Mouse (Mus musculus) stomach, embryonic 15.5 days (tissue): Measurements from ENCODE around the gene Tsg101. TPM values are rescaled to one million over a fixed set of nuclear protein-coding genes. Genes with fewer than 3 reads are reported as not detected.

Source experiments
- ATAC-seq: fragments of 200-750 bp; cut with Nextera tagmentation; 2 replicates; pipeline ENCODE4 v1.8.0; 2017; ENCODE audit warnings: low read depth, moderate number of reproducible peaks, moderate TSS enrichment; ENCODE audit not compliant: insufficient read depth, low FRiP score
- H3K27ac ChIP-seq: fragments of 300-500 bp; sonication (generic); 2 replicates; pipeline ENCODE4 v1.5.1; 2015; ENCODE audit warnings: mild to moderate bottlenecking, inconsistent platforms
- H3K27me3 ChIP-seq: fragments of 300-500 bp; sonication (generic); replicated peaks from 2 replicates; pipeline ENCODE4 v1.6.1; 2015; ENCODE audit warnings: inconsistent platforms
- H3K36me3 ChIP-seq: fragments of 300-500 bp; sonication (generic); 2 replicates; pipeline ENCODE4 v1.6.1; 2015; ENCODE audit warnings: inconsistent platforms
- H3K4me1 ChIP-seq: fragments of 300-500 bp; sonication (generic); 2 replicates; pipeline ENCODE4 v1.6.1; 2015; ENCODE audit warnings: inconsistent platforms
- H3K4me2 ChIP-seq: fragments of 300-500 bp; sonication (generic); 2 replicates; pipeline ENCODE4 v1.6.1; 2015; ENCODE audit warnings: mild to moderate bottlenecking, inconsistent platforms
- H3K4me3 ChIP-seq: fragments of 300-500 bp; sonication (generic); replicated peaks from 2 replicates; pipeline ENCODE4 v1.5.1; 2015; ENCODE audit warnings: inconsistent platforms
- H3K9ac ChIP-seq: fragments of 300-500 bp; sonication (generic); 2 replicates; pipeline ENCODE4 v1.6.1; 2015; ENCODE audit warnings: inconsistent platforms
- H3K9me3 ChIP-seq: fragments of 300-500 bp; sonication (generic); 2 replicates; pipeline ENCODE4 v1.6.1; 2016; ENCODE audit warnings: inconsistent platforms
- WGBS: fragments of 180-500 bp; shearing (Covaris S2); methylation state at CpG from one replicate; pipeline ENCODE4 v1.1.7; 2015; 5-methylcytosine and 5-hydroxymethylcytosine counted together
- polyA plus RNA-seq: library from polyadenylated mRNA; unstranded; fragments of >200 nt; fragmentation: Nextera tagmentation; extraction: Ambion mirVana; gene quantifications from 2 replicates; pipeline ENCODE4 v1.2.1, GENCODE M21; 2015

Tsg101 gene
- 125 and 137 TPM in 2 replicates for polyA plus RNA-seq

- H3K4me3 ChIP-seq: peak within 1 kb of the TSS; percentile 97
- peak within 1 kb of the TSS; percentile 97 for H3K27ac ChIP-seq
- ATAC-seq: peak; percentile 92
- H3K9me3 ChIP-seq: no peaks in the 10 kb centered on the region
- peak within 1 kb of the TSS; percentile 57 for H3K4me2 ChIP-seq
- H3K27me3 ChIP-seq: no peaks in the 10 kb centered on the region
- peaks cover 11% of the 10 kb centered on the region for H3K4me1 ChIP-seq
- H3K9ac ChIP-seq: peak within 1 kb of the TSS; percentile 93
- H3K36me3 ChIP-seq: no peaks in the 10 kb centered on the region
- under 1% methylated on average over 75 of the region's 75 CpGs for WGBS
Observed at GRCm38 (mm10) chr7:46919551-46920176, at the start of gene Tsg101. Gene Tsg101, minus strand, starts transcription at chr7:46919969.

GRCm38 (mm10) chr7:46964070-46964469 is 44.3 kb upstream of the Tsg101 start:
- ATAC-seq: no peak
- Histone ChIP-seq H3K36me3 (no peaks in the 10 kb centered on the region), H3K27ac (no peak overlapping the region), H3K9me3 (no peaks in the 10 kb centered on the region), H3K4me2 (no peak overlapping the region), H3K9ac (no peak overlapping the region), H3K27me3 (no peaks in the 10 kb centered on the region), H3K4me1 (peaks cover 13% of the 10 kb centered on the region), H3K4me3 (no peak overlapping the region)
- 77% methylated on average over 7 of the region's 7 CpGs for WGBS

GRCm38 (mm10) chr7:46962806-46963618 is 43.2 kb upstream of the Tsg101 start:
- no peaks in the 10 kb centered on the region for H3K9me3 ChIP-seq
- H3K4me1 ChIP-seq: peaks cover 16% of the 10 kb centered on the region
- WGBS: 1% methylated on average over 9 of the region's 9 CpGs
- H3K9ac ChIP-seq: no peak overlapping the region
- H3K4me3 ChIP-seq: no peak overlapping the region
- H3K27ac ChIP-seq: peak overlapping the region; percentile 75
- H3K36me3 ChIP-seq: no peaks in the 10 kb centered on the region
- peak overlapping the region; percentile 35 for H3K4me2 ChIP-seq
- ATAC-seq: peak; percentile 62
- no peaks in the 10 kb centered on the region for H3K27me3 ChIP-seq

GRCm38 (mm10) chr7:46962132-46962531 is 42.4 kb upstream of the Tsg101 start:
- ATAC-seq: no peak
- Histone ChIP-seq H3K27ac (peak overlapping the region; percentile 75; the same call in 1 of the 2 replicates), H3K36me3 (no peaks in the 10 kb centered on the region), H3K4me2 (no peak overlapping the region), H3K4me1 (peaks cover 21% of the 10 kb centered on the region), H3K27me3 (no peaks in the 10 kb centered on the region), H3K9me3 (no peaks in the 10 kb centered on the region), H3K4me3 (no peak overlapping the region), H3K9ac (no peak overlapping the region)

GRCm38 (mm10) chr7:46960991-46961390 is 41.2 kb upstream of the Tsg101 start:
- no peaks in the 10 kb centered on the region for H3K27me3 ChIP-seq
- 46% methylated on average over 3 of the region's 3 CpGs for WGBS
- no peak overlapping the region for H3K27ac ChIP-seq
- no peak overlapping the region for H3K4me2 ChIP-seq
- no peak for ATAC-seq
- H3K9ac ChIP-seq: no peak overlapping the region
- no peaks in the 10 kb centered on the region for H3K9me3 ChIP-seq
- H3K4me1 ChIP-seq: peaks cover 21% of the 10 kb centered on the region
- no peaks in the 10 kb centered on the region for H3K36me3 ChIP-seq
- H3K4me3 ChIP-seq: no peak overlapping the region

- no peak for ATAC-seq
- Histone ChIP-seq H3K27ac (no peak overlapping the region), H3K4me1 (peaks cover 21% of the 10 kb centered on the region), H3K9me3 (no peaks in the 10 kb centered on the region), H3K4me3 (peak overlapping the region; percentile 81), H3K9ac (no peak overlapping the region; the same call in 1 of the 2 replicates), H3K4me2 (peak overlapping the region; percentile 79), H3K36me3 (0 out of 2 replicates have a peak, but pooled peaks cover 4% of the 10 kb centered on the region), H3K27me3 (no peaks in the 10 kb centered on the region)
- WGBS: 17% methylated on average over 9 of the region's 9 CpGs
Observed at GRCm38 (mm10) chr7:46958853-46959252, 39.1 kb upstream of the Tsg101 start.

- Histone ChIP-seq H3K9me3 (no peaks in the 10 kb centered on the region), H3K27me3 (no peaks in the 10 kb centered on the region), H3K4me3 (peak within 1 kb of the TSS; percentile 81), H3K9ac (peak within 1 kb of the TSS; percentile 83), H3K4me1 (peaks cover 15% of the 10 kb centered on the region; the same call in 1 of the 2 replicates), H3K27ac (peak within 1 kb of the TSS; percentile 67), H3K36me3 (0 out of 2 replicates have a peak, but pooled peaks cover 7% of the 10 kb centered on the region), H3K4me2 (peak within 1 kb of the TSS; percentile 79)
- WGBS: under 1% methylated on average over 51 of the region's 51 CpGs
- peak; percentile 94 for ATAC-seq
Observed at GRCm38 (mm10) chr7:46957831-46958691, 38.3 kb upstream of the Tsg101 start, which contains the start of gene Uevld. Gene Uevld, minus strand, starts transcription at chr7:46958527.

- H3K27me3 ChIP-seq: no peaks in the 10 kb centered on the region
- H3K9ac ChIP-seq: no peak overlapping the region
- no peaks in the 10 kb centered on the region for H3K4me1 ChIP-seq
- WGBS: 45% methylated on average over 4 of the region's 4 CpGs
- no peaks in the 10 kb centered on the region for H3K9me3 ChIP-seq
- no peak overlapping the region for H3K4me3 ChIP-seq
- peak; percentile 22; the same call in 1 of the 2 replicates for ATAC-seq
- H3K36me3 ChIP-seq: peaks cover 12% of the 10 kb centered on the region
- no peak overlapping the region for H3K27ac ChIP-seq
- H3K4me2 ChIP-seq: no peak overlapping the region
Observed at GRCm38 (mm10) chr7:46935847-46936246, 16.1 kb upstream of the Tsg101 start.

- 82% methylated on average over 8 of the region's 8 CpGs for WGBS
- peaks cover 11% of the 10 kb centered on the region for H3K36me3 ChIP-seq
Observed at GRCm38 (mm10) chr7:46934788-46935187, 15.0 kb upstream of the Tsg101 start.

GRCm38 (mm10) chr7:46931370-46931769 is 11.6 kb upstream of the Tsg101 start:
- H3K9ac ChIP-seq: no peak overlapping the region
- no peaks in the 10 kb centered on the region for H3K27me3 ChIP-seq
- no peak for ATAC-seq
- H3K27ac ChIP-seq: no peak overlapping the region
- no peaks in the 10 kb centered on the region for H3K4me1 ChIP-seq
- H3K36me3 ChIP-seq: peaks cover 10% of the 10 kb centered on the region
- H3K4me2 ChIP-seq: no peak overlapping the region
- WGBS: 93% methylated on average over 3 of the region's 3 CpGs
- no peak overlapping the region for H3K4me3 ChIP-seq
- no peaks in the 10 kb centered on the region for H3K9me3 ChIP-seq

More at GRCm38 (mm10) chr7:46934788-46935187, 15.0 kb upstream of the Tsg101 start:
- Histone ChIP-seq H3K9me3 (no peaks in the 10 kb centered on the region), H3K4me3 (no peak overlapping the region), H3K27me3 (no peaks in the 10 kb centered on the region), H3K4me2 (no peak overlapping the region), H3K9ac (no peak overlapping the region), H3K27ac (no peak overlapping the region), H3K4me1 (no peaks in the 10 kb centered on the region)
- no peak for ATAC-seq

- Histone ChIP-seq H3K4me1 (no peaks in the 10 kb centered on the region), H3K27ac (no peak overlapping the region), H3K36me3 (peaks cover 10% of the 10 kb centered on the region), H3K9me3 (no peaks in the 10 kb centered on the region), H3K4me2 (no peak overlapping the region), H3K9ac (no peak overlapping the region), H3K4me3 (no peak overlapping the region), H3K27me3 (no peaks in the 10 kb centered on the region)
- ATAC-seq: no peak
- 89% methylated on average over 5 of the region's 5 CpGs for WGBS
Observed at GRCm38 (mm10) chr7:46928291-46928690, 8.5 kb upstream of the Tsg101 start.
